Mouse (Mus musculus) layer of hippocampus, postnatal 14 days (tissue): ENCODE results near the gene Rgs8. TPM values are rescaled to one million over a fixed set of nuclear protein-coding genes. Genes with fewer than 3 reads are reported as not detected.

Experiments
- DNase-seq, 2 experiments: peaks; one replicate each; pipeline ENCODE4 v3.0.0; 2021 to 2022; ENCODE audit warnings: low spot score in 2 of 2, mixed read lengths in 1 of 2
- total RNA-seq, 2 experiments: library from RNA; stranded (reverse); gene quantifications; 2 replicates each; pipeline ENCODE4 v1.2.3; 2021

The Rgs8 gene
- total RNA-seq, 2 experiments from 2014 or later, result 51.8 to 53.0 TPM

GRCm38 (mm10) chr1:153672698-153673097, 19.9 kb downstream of the Rgs8 start:
- no peak for DNase-seq

GRCm38 (mm10) chr1:153673900-153674299, 21.1 kb downstream of the Rgs8 start:
- DNase-seq, result no peak

GRCm38 (mm10) chr1:153675591-153675990, 22.8 kb downstream of the Rgs8 start:
- DNase-seq, result no peak

- DNase-seq, result no peak
These were observed 24.8 kb downstream of the Rgs8 start for GRCm38 (mm10) chr1:153677635-153678034.

- peak; percentile 41 to 63 for DNase-seq
These were observed 26.3 kb downstream of the Rgs8 start for GRCm38 (mm10) chr1:153679147-153679546.

GRCm38 (mm10) chr1:153679653-153680052, 26.8 kb downstream of the Rgs8 start:
- DNase-seq, result no peak

GRCm38 (mm10) chr1:153680363-153680762, 27.5 kb downstream of the Rgs8 start:
- DNase-seq, result no peak

GRCm38 (mm10) chr1:153681036-153681435, 28.2 kb downstream of the Rgs8 start:
- DNase-seq, result no peak

- DNase-seq, result no peak
These were observed 30.4 kb downstream of the Rgs8 start for GRCm38 (mm10) chr1:153683190-153683589.

- no peak for DNase-seq
These were observed 32.8 kb downstream of the Rgs8 start for GRCm38 (mm10) chr1:153685630-153686029.

- DNase-seq, result no peak
These were observed 39.7 kb downstream of the Rgs8 start for GRCm38 (mm10) chr1:153692526-153692925.

- DNase-seq, result no peak
These were observed 41.7 kb downstream of the Rgs8 start for GRCm38 (mm10) chr1:153694372-153695120.

GRCm38 (mm10) chr1:153695398-153695797, 42.6 kb downstream of the Rgs8 start:
- DNase-seq, result no peak

- no peak for DNase-seq
These were observed 43.3 kb downstream of the Rgs8 start for GRCm38 (mm10) chr1:153696093-153696492.

- no peak for DNase-seq
These were observed 43.7 kb downstream of the Rgs8 start for GRCm38 (mm10) chr1:153696541-153696940.

GRCm38 (mm10) chr1:153697581-153698251, 44.9 kb downstream of the Rgs8 start:
- DNase-seq, result no peak

- no peak for DNase-seq
These were observed 45.7 kb downstream of the Rgs8 start for GRCm38 (mm10) chr1:153698311-153699084.

GRCm38 (mm10) chr1:153700448-153701063, 47.7 kb downstream of the Rgs8 start:
- DNase-seq, result no peak

- no peak for DNase-seq
These were observed 48.6 kb downstream of the Rgs8 start for GRCm38 (mm10) chr1:153701461-153701860.

GRCm38 (mm10) chr1:153702166-153702852, 49.5 kb downstream of the Rgs8 start:
- DNase-seq, result no peak
